ENCODE assay signal across 9 mouse cellular contexts in the genomic region with DNA sequence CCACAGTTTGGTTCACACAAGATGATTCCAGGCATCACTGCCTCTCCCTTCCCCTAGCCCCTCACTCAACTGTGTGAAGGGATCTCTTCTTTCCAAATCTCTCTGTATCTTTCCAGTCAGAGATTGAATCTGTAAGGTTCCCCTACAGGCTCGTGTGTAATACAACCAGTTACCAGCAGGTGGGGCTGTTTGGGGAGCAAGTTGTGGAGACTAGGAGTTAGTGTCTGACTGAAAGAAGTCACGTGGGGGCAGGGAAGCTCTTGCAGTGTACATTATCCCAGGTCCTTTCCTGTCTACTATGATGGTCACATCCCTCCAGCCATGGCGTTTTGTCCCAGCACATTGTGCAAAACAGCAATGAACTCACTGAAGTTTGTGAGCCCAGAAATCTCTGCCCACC. TPM values are rescaled to one million over a fixed set of nuclear protein-coding genes. Genes with fewer than 3 reads are reported as not detected.
DNase-seq lines count a peak whose midpoint lies in the region; ATAC-seq and TF ChIP-seq lines count a peak whose summit lies in the region.
"Had no signal": no experiment of that assay in that cellular context is flagged by ENCODE, and none has a peak within 500 bp of the region (broad histone marks: within the 10 kb centered on the region; RNA-seq: fewer than 3 reads in every experiment).

No protein-coding gene starts in this region.

- peak; percentile 77 for TF ChIP-seq CTCF in lung, postnatal 0 days (IDR thresholded peaks at IDR 0.05)

- no peaks in the 10 kb centered on the region for H3K9me3 ChIP-seq in forebrain, embryonic 10.5 days
- H3K9me3 ChIP-seq in forebrain, embryonic 16.5 days (ENCODE audit: control insufficient read depth, low read length), result no peaks in the 10 kb centered on the region
- H3K9me3 ChIP-seq in lung, postnatal 0 days (ENCODE audit: low read length), result no peaks in the 10 kb centered on the region

- peaks cover 15% of the 10 kb centered on the region for H3K4me1 ChIP-seq in forebrain, embryonic 10.5 days
- peaks cover 12% of the 10 kb centered on the region for H3K4me1 ChIP-seq in forebrain, embryonic 16.5 days (replicated peaks; ENCODE audit: control insufficient read depth, insufficient read depth, low read length)
- no peaks in the 10 kb centered on the region for H3K4me1 ChIP-seq in lung, postnatal 0 days (ENCODE audit: insufficient read depth, low read depth, low read length)

- H3K27me3 ChIP-seq in forebrain, embryonic 10.5 days (ENCODE audit: poor library complexity, severe bottlenecking), result peaks cover 13% of the 10 kb centered on the region
- H3K27me3 ChIP-seq in forebrain, embryonic 16.5 days (replicated peaks; ENCODE audit: control insufficient read depth, insufficient read depth, low read length), result no peaks in the 10 kb centered on the region
- no peaks in the 10 kb centered on the region for H3K27me3 ChIP-seq in lung, postnatal 0 days (replicated peaks; ENCODE audit: insufficient read depth, low read length)

- 31% methylated on average over 3 of the region's 3 CpGs for WGBS in forebrain, embryonic 10.5 days
- 24% methylated on average over 3 of the region's 3 CpGs for WGBS in forebrain, embryonic 16.5 days
- WGBS in lung, postnatal 0 days, result 27% methylated on average over 3 of the region's 3 CpGs

- H3K4me3 ChIP-seq in forebrain, embryonic 10.5 days, result no peak overlapping the region
- no peak overlapping the region for H3K4me3 ChIP-seq in forebrain, embryonic 16.5 days (replicated peaks; ENCODE audit: low read length)
- no peak overlapping the region for H3K4me3 ChIP-seq in lung, postnatal 0 days (ENCODE audit: low read depth, low read length)

- H3K9ac ChIP-seq in forebrain, embryonic 16.5 days (replicated peaks; ENCODE audit: low read depth, low read length), result no peak overlapping the region
- no peak overlapping the region for H3K9ac ChIP-seq in lung, postnatal 0 days (replicated peaks; ENCODE audit: low read depth)

- H3K36me3 ChIP-seq in forebrain, embryonic 10.5 days (replicated peaks), result no peaks in the 10 kb centered on the region
- no peaks in the 10 kb centered on the region for H3K36me3 ChIP-seq in forebrain, embryonic 16.5 days (ENCODE audit: control insufficient read depth, insufficient read depth)
- no peaks in the 10 kb centered on the region for H3K36me3 ChIP-seq in lung, postnatal 0 days (ENCODE audit: insufficient read depth, low read length)
- H3K36me3 ChIP-seq: G1E had no signal

- no peak overlapping the region for H3K27ac ChIP-seq in forebrain, embryonic 10.5 days
- no peak overlapping the region for H3K27ac ChIP-seq in forebrain, embryonic 16.5 days (ENCODE audit: low read length)
- H3K27ac ChIP-seq in lung, postnatal 0 days (ENCODE audit: low read length), result no peak overlapping the region

- H3K4me2 ChIP-seq in forebrain, embryonic 16.5 days (ENCODE audit: low read length), result no peak overlapping the region
- H3K4me2 ChIP-seq in lung, postnatal 0 days (replicated peaks; ENCODE audit: low read depth, low read length), result no peak overlapping the region

- no peak for ATAC-seq in forebrain, embryonic 16.5 days
- no peak for ATAC-seq in lung, postnatal 0 days

- no peak for TF ChIP-seq EP300 in lung, postnatal 0 days (IDR thresholded peaks at IDR 0.05)

- DNase-seq in forebrain, embryonic 10.5 days (ENCODE audit: extremely low spot score, low spot score), result peak; percentile 63
- DNase-seq in ovary, postnatal 10 days (ENCODE audit: low spot score), result peak; percentile 35
- DNase-seq in ovary, adult 18-20 months (ENCODE audit: low spot score), result no peak
- peak; percentile 91 to 98 for DNase-seq in cerebellum, postnatal 14 days
- peak; percentile 85 to 87 for DNase-seq in kidney, postnatal 4 days
- peak; percentile 48 for DNase-seq in lung, postnatal 0 days (ENCODE audit: low spot score)
- DNase-seq in spleen, postnatal 10 days (ENCODE audit: low spot score in 2 of 2), result peak; percentile 13 to 59

RNA-seq across cellular contexts. Expression of a gene that starts 18.7 kb away (rescaled TPM):
- polyA plus RNA-seq in forebrain, embryonic 10.5 days (2016; fragmentation: Nextera tagmentation; extraction: Ambion mirVana), result not detected in 2 replicates
- polyA plus RNA-seq in forebrain, embryonic 16.5 days (2015; fragmentation: Nextera tagmentation; extraction: Ambion mirVana), result not detected in 2 replicates
- polyA plus RNA-seq in lung, postnatal 0 days (2015; fragmentation: Nextera tagmentation; extraction: Ambion mirVana), result not detected in 2 replicates
- polyA plus RNA-seq: G1E had no signal
